Mouse (Mus musculus) liver, embryonic 14.5 days (tissue): ENCODE measurements at regions not wholly inside any gene's neighbourhood (a gene's known extent, or its start where the extent isn't known, plus 50 kb on each side); places are given as distances from the start of the nearest gene placed in this dataset.

Source experiments
- ATAC-seq: fragments of 200-750 bp; cut with Nextera tagmentation; 2 replicates; pipeline ENCODE4 v1.8.0; 2017; ENCODE audit warnings: moderate number of reproducible peaks, mild to moderate bottlenecking, moderate library complexity; ENCODE audit not compliant: insufficient read depth
- DNase-seq, 3 experiments: peaks; one replicate each; pipeline ENCODE4 v3.0.0-alpha.2; 2012 to 2013; ENCODE audit warnings: low read depth in 3 of 3, low spot score in 3 of 3
- H3K27ac ChIP-seq: fragments of 300-500 bp; sonication (generic); 2 replicates; pipeline ENCODE4 v1.5.1; 2014; ENCODE audit warnings: moderate library complexity, mild to moderate bottlenecking, control low read depth, inconsistent platforms
- H3K27me3 ChIP-seq: fragments of 300-500 bp; sonication (generic); 2 replicates; pipeline ENCODE4 v1.6.1; 2014; ENCODE audit warnings: mild to moderate bottlenecking, low read length, moderate library complexity; ENCODE audit not compliant: control insufficient read depth, insufficient read depth
- H3K36me3 ChIP-seq: fragments of 300-500 bp; sonication (generic); replicated peaks from 2 replicates; pipeline ENCODE4 v1.6.1; 2014; ENCODE audit warnings: low read depth; ENCODE audit not compliant: control insufficient read depth, insufficient read depth
- H3K4me1 ChIP-seq, 2 experiments: fragments of 200-500 bp in 1 of 2; fragments of 300-500 bp in 1 of 2; sonication (generic) in 1 of 2; replicated peaks; 2 replicates each; pipeline ENCODE4 v1.6.1; 2012 to 2014; ENCODE audit warnings: antibody characterized with exemption in 1 of 2, inconsistent platforms in 1 of 2, low read length in 1 of 2; ENCODE audit not compliant: control insufficient read depth in 2 of 2, insufficient read depth in 2 of 2
- H3K4me2 ChIP-seq: fragments of 300-500 bp; sonication (generic); 2 replicates; pipeline ENCODE4 v1.6.1; 2014; ENCODE audit warnings: low read depth, mild to moderate bottlenecking, control low read depth, moderate library complexity
- H3K4me3 ChIP-seq, 2 experiments: fragments of 200-500 bp in 1 of 2; fragments of 300-500 bp in 1 of 2; sonication (generic) in 1 of 2; 2 replicates each; pipeline ENCODE4 v1.5.1; 2012 to 2014; ENCODE audit warnings: low read depth in 2 of 2, low read length in 2 of 2, mild to moderate bottlenecking in 2 of 2, control low read depth in 1 of 2, inconsistent platforms in 1 of 2, moderate library complexity in 1 of 2; ENCODE audit not compliant: insufficient read depth in 1 of 2
- H3K9ac ChIP-seq: fragments of 300-500 bp; sonication (generic); replicated peaks from 2 replicates; pipeline ENCODE4 v1.6.1; 2014; ENCODE audit warnings: mild to moderate bottlenecking, control low read depth, moderate library complexity
- H3K9me3 ChIP-seq: fragments of 300-500 bp; sonication (generic); 2 replicates; pipeline ENCODE4 v1.6.1; 2016; ENCODE audit warnings: low read length, mixed read lengths; ENCODE audit not compliant: control insufficient read depth
- CTCF ChIP-seq: IDR thresholded peaks from 2 replicates; pipeline ENCODE4 v1.5.1; 2016; ENCODE audit warnings: antibody characterized with exemption, low read depth, control low read depth
- EP300 ChIP-seq: IDR thresholded peaks from 2 replicates; pipeline ENCODE4 v1.6.1; 2016; ENCODE audit warnings: antibody characterized with exemption, low read depth
- WGBS: fragments of 180-500 bp; shearing (Covaris S2); extraction: QIAGEN DNeasy Blood & Tissue Kit; methylation state at CpG from one replicate; pipeline ENCODE4 v1.1.7; 2014; ENCODE audit not compliant: insufficient replicate concordance; 5-methylcytosine and 5-hydroxymethylcytosine counted together

DNA sequence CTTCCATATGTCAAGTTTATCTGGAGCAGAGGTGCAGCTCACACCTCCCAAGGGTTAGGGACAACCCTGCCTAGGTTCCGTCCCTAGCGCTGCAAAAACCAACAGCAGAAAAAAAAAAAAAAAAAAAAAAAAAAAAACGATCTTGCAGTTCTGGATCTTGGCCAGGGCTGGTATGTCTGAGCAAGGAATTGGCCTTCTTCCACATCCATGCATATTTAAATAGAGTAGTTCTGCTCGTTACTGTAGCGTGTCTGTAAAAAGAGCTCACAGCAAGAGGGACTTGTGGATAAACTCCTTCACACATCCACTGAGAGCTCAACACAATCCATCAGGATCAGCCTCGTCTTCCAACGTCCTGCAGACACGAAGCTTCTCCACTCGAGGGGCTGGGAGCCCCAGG lies 639.4 kb upstream of the Adam5 start:
- TF ChIP-seq EP300 (no peak), CTCF (no peak)
- Histone ChIP-seq H3K4me1 (no peaks in the 10 kb centered on the region), H3K4me2 (no peak overlapping the region), H3K9ac (no peak overlapping the region), H3K9me3 (no peaks in the 10 kb centered on the region), H3K27me3 (no peaks in the 10 kb centered on the region), H3K36me3 (no peaks in the 10 kb centered on the region), H3K27ac (no peak overlapping the region), H3K4me3 (no peak overlapping the region)
- DNase-seq (no peak), ATAC-seq (no peak)
- 48% methylated on average over 9 of the region's 9 CpGs for WGBS

GRCm38 (mm10) chr8:25462492-25462891 lies 638.3 kb upstream of the Adam5 start:
- no peaks in the 10 kb centered on the region for H3K36me3 ChIP-seq
- 37% methylated on average over 4 of the region's 4 CpGs for WGBS
- H3K4me2 ChIP-seq = no peak overlapping the region
- H3K4me3 ChIP-seq = no peak overlapping the region
- DNase-seq (no peak), ATAC-seq (no peak)
- H3K9me3 ChIP-seq = no peaks in the 10 kb centered on the region
- no peaks in the 10 kb centered on the region for H3K4me1 ChIP-seq
- H3K27me3 ChIP-seq = no peaks in the 10 kb centered on the region
- H3K27ac ChIP-seq = no peak overlapping the region
- H3K9ac ChIP-seq = no peak overlapping the region
- TF ChIP-seq EP300 (no peak), CTCF (no peak)

- H3K4me2 ChIP-seq = no peak overlapping the region
- H3K27me3 ChIP-seq = no peaks in the 10 kb centered on the region
- WGBS = 48% methylated on average over 6 of the region's 6 CpGs
- H3K4me1 ChIP-seq = no peaks in the 10 kb centered on the region
- no peaks in the 10 kb centered on the region for H3K9me3 ChIP-seq
- ATAC-seq (no peak), DNase-seq (no peak)
- no peak overlapping the region for H3K9ac ChIP-seq
- no peaks in the 10 kb centered on the region for H3K36me3 ChIP-seq
- no peak for TF ChIP-seq CTCF
- TF ChIP-seq EP300 = no peak
- no peak overlapping the region for H3K4me3 ChIP-seq
- no peak overlapping the region for H3K27ac ChIP-seq
These were observed 631.5 kb upstream of the Adam5 start for GRCm38 (mm10) chr8:25455644-25456043.

DNA sequence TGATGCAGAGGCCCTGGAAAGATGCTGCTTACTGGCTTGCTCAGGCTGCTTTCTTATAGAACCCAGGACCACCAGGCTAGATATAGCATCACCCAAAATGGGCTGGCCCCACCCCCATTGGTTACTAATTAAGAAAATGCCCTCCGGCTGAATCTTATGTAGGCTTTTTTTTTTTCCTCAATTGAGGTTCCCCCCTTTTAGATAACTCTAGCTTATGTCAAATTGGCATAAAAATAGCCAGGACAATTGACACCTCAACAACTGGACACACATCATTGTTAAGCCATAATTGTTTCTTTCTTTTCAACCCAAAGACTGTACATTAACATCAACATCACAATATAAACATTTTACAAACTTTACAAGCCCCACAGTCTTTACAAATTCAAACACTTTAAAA lies 630.8 kb upstream of the Adam5 start:
- Histone ChIP-seq H3K4me1 (no peaks in the 10 kb centered on the region), H3K4me2 (no peak overlapping the region), H3K36me3 (no peaks in the 10 kb centered on the region), H3K4me3 (no peak overlapping the region), H3K9ac (no peak overlapping the region), H3K27ac (no peak overlapping the region), H3K27me3 (no peaks in the 10 kb centered on the region), H3K9me3 (no peaks in the 10 kb centered on the region)
- 88% methylated on average over 1 of the region's 1 CpGs for WGBS
- no peak for ATAC-seq
- TF ChIP-seq CTCF (no peak), EP300 (no peak)
- DNase-seq = no peak

GRCm38 (mm10) chr8:25453826-25454225 lies 629.7 kb upstream of the Adam5 start:
- no peak overlapping the region for H3K27ac ChIP-seq
- H3K4me1 ChIP-seq = no peaks in the 10 kb centered on the region
- H3K36me3 ChIP-seq = no peaks in the 10 kb centered on the region
- H3K9me3 ChIP-seq = no peaks in the 10 kb centered on the region
- no peak for DNase-seq
- ATAC-seq = no peak
- no peak for TF ChIP-seq EP300
- TF ChIP-seq CTCF = no peak
- H3K9ac ChIP-seq = no peak overlapping the region
- H3K27me3 ChIP-seq = no peaks in the 10 kb centered on the region
- WGBS = 72% methylated on average over 9 of the region's 9 CpGs
- H3K4me2 ChIP-seq = no peak overlapping the region
- H3K4me3 ChIP-seq = no peak overlapping the region
